Mouse (Mus musculus): ENCODE results near the gene Epha2. TPM values are rescaled to one million over a fixed set of nuclear protein-coding genes. Genes with fewer than 3 reads are reported as not detected.
A peak's percentile ranks its signal among the peaks of the same experiment; 100 is the strongest.

Gene Epha2
- total RNA-seq, 2 experiments from 2014 or later = 1.3 to 1.5 TPM

DNA sequence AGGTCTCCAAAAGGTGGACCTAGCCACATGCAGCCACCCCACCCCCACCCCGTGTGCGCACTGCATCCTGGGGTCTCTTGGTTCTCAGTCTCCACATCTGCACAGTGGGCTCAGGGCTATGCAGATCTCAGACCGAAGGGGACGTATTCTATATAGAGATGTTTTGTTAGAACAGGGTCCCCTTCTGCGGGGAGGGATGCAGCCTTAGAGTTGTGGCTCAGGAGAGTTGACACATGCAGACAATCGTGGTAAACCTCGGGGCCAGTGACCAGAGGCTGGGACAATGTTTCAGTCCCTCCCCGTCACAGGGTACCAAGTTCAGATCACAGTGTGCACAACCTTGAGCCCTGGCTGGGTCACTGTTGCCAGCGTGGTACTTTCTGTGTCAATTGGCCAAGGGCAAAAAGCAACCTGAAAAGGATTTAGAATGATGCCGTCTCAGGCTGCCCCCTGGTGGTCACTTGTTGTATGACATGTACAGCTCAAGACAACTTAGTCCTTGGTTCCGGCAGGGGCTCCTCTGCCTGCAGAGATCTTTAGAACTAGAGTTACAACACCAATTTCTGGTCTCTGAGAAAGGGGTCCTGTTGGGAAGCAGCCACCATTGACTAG is 62.0 kb downstream of the Epha2 start:
- DNase-seq (ENCODE audit: low spot score in 2 of 2) = peak; percentile 65 to 80

DNA sequence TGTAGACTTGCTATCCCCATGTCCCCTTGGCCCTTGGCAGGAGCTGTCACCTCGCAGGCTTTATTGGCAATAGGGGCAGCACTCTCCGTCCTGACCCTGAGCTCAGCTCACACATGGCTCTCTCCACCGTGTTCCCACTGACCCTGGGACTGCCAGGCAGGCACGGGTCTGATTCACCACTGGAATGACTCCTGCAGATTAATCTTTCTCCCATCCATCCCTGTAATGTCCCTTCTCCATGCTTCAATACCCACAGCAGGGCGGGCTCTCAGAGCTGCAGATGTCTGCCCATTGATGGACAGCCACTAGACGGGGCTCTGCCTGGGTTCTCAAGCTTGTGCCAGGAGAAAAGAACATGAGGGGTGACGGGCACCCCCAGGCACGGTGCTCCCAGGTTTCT is 64.1 kb downstream of the Epha2 start:
- no peak for DNase-seq (ENCODE audit: low spot score in 2 of 2)

DNA sequence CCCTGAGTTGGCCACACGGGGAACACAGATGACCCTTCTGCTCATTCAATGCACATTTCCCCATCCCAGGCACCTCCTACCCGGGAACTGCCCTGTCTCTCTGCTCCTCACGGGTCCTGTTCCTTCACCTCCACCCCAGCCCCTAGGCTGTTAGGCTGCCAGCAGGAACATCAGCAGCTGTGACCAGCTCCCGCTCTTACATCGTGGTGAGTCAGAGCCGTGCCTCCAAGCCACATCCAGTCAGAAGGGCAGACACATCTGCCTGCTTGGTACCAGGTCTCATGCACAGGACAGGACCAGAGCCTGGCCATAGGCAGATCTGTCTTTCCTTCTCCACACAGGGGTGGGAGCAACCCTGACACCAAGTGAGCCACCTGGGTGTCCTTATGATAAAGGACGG is 64.8 kb downstream of the Epha2 start:
- no peak for DNase-seq (ENCODE audit: low spot score in 2 of 2)

DNA sequence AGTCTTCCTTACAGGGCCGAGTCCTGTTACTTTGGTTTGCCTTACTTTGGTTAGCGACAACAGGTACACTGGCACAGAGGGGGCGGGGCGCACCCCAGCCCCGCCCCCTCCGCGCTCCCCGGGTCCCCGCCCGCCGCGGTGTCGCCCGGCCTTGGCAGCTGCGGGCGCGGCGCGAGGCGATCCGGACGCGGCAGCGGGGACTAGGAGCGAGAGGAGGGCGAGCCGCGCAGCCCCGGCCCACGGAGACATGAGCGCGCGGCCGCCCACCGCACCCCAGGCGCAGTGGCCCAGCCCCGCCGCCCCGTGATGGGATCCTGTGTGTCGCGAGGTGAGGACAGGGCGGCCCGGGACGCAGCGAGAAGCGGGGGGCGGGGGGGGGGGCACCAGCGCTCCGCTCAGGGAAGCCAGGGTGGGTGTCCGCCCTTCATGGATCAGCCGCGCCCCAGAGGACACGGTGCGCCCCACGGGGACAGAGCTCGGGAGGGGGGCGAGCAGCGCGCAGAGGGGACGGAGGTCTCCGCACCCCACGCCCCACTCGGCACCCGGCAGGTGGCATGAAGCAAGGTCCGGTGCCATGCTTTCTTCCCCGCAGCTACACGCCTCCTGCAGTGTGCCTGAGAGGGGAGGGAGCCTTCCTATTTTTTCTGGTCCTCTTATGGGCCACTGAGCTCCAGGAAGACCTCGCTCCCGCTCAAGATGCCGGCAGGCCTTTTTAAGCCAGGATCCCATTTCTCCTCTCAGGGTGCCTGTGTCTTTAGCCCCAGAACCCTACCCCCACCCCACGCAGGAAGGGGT is 67.2 kb downstream of the Epha2 start, which contains the start of gene Fam131c:
Fam131c (plus strand) TSS at position 224 of the 795 bp plus-strand sequence.
- DNase-seq (ENCODE audit: low spot score in 2 of 2) = peak in 1 of 2 experiments; percentile 11

DNA sequence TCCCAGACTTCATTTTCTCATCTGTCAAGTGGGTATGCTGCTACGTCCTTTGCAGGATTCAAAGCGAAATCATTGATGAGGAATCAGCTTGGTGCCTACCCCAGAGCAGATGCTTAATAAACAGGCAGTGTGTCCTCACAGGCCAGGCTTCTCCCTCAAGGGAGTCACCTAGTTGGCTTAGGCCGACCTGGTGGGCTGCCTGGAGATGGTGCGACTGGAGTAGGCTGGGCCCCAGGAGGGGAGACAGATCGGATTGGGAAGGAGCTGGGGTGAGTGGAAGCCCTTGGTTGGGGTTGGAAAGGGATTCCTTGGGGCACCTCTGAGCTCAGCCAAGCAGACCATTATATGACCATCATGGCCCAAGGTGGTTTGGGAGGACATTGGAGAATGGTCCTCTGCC is 71.4 kb downstream of the Epha2 start:
- DNase-seq (ENCODE audit: low spot score in 2 of 2) = no peak

Small RNA genes lying within 50 kb of the gene (microRNA-seq; reads per million reads assigned to microRNA genes)
- gene Gm25690 = 0 reads per million in 2 experiments

Other genes starting within 250 kb of the Epha2 start
- gene Crocc, start 240.7 kb upstream of the Epha2 start, total RNA-seq (2021) = 10 to 100 TPM; 44.6 to 55.4 TPM
- 10 to 100 TPM; 43.2 to 44.3 TPM for gene Necap2, start 222.9 kb upstream of the Epha2 start, total RNA-seq (2021)
- under 1 TPM; 0.21 to 0.23 TPM for gene Spata21, start 212.9 kb upstream of the Epha2 start, total RNA-seq (2021)
- 10 to 100 TPM; 51.3 to 54.1 TPM for gene Szrd1, start 161.5 kb upstream of the Epha2 start, total RNA-seq (2021)
- gene Fbxo42, start 153.3 kb upstream of the Epha2 start, total RNA-seq (2021) = 10 to 100 TPM; 30.1 to 31.5 TPM
- 1 to 10 TPM; 3.6 to 4.3 TPM for gene Rsg1, start 87.3 kb upstream of the Epha2 start, total RNA-seq (2021)
- 10 to 100 TPM; 17.9 to 21.2 TPM for gene Arhgef19, start 61.7 kb upstream of the Epha2 start, total RNA-seq (2021)
- 1 to 10 TPM; 4.2 to 4.3 TPM for gene Fam131c, start 67.0 kb downstream of the Epha2 start, total RNA-seq (2021)
- not detected for gene Clcnka, start 97.5 kb downstream of the Epha2 start, total RNA-seq (2021)
- not detected for gene Clcnkb, start 114.8 kb downstream of the Epha2 start, total RNA-seq (2021)
- gene Hspb7, start 119.5 kb downstream of the Epha2 start, total RNA-seq (2021) = under 1 TPM; 0.16 to 0.46 TPM
- gene Srarp, start 134.9 kb downstream of the Epha2 start, total RNA-seq (2021) = 1 to 10 TPM; 2.3 to 4.9 TPM
- 10 to 100 TPM; 38.8 to 47.7 TPM for gene Zbtb17, start 143.4 kb downstream of the Epha2 start, total RNA-seq (2021)
- 10 to 100 TPM; 58.4 to 60.6 TPM for gene Spen, start 237.4 kb downstream of the Epha2 start, total RNA-seq (2021)

All from left cerebral cortex, adult 18-20 months (tissue).